Mouse (Mus musculus) stomach, embryonic 16.5 days (tissue): ENCODE results near the gene Epha1. TPM values are rescaled to one million over a fixed set of nuclear protein-coding genes. Genes with fewer than 3 reads are reported as not detected.

Experiments used
- ATAC-seq: fragments of 200-750 bp; cut with Nextera tagmentation; 2 replicates; pipeline ENCODE4 v1.8.0; 2017; ENCODE audit warnings: moderate number of reproducible peaks, moderate TSS enrichment; ENCODE audit not compliant: insufficient read depth, low FRiP score
- H3K27ac ChIP-seq: fragments of 300-500 bp; sonication (generic); 2 replicates; pipeline ENCODE4 v1.5.1; 2014; ENCODE audit warnings: low read length
- H3K27me3 ChIP-seq: fragments of 300-500 bp; sonication (generic); 2 replicates; pipeline ENCODE4 v1.6.1; 2014; ENCODE audit warnings: low read length, control low read depth, mixed read lengths; ENCODE audit not compliant: control insufficient read depth, insufficient read depth
- H3K36me3 ChIP-seq: fragments of 300-500 bp; sonication (generic); 2 replicates; pipeline ENCODE4 v1.6.1; 2014; ENCODE audit warnings: low read length; ENCODE audit not compliant: control insufficient read depth, insufficient read depth
- H3K4me1 ChIP-seq: fragments of 300-500 bp; sonication (generic); 2 replicates; pipeline ENCODE4 v1.6.1; 2014; ENCODE audit warnings: low read length, control low read depth, mixed read lengths; ENCODE audit not compliant: control insufficient read depth, insufficient read depth
- H3K4me2 ChIP-seq: fragments of 300-500 bp; sonication (generic); 2 replicates; pipeline ENCODE4 v1.6.1; 2014; ENCODE audit warnings: low read depth, low read length, mixed read lengths
- H3K4me3 ChIP-seq: fragments of 300-500 bp; sonication (generic); replicated peaks from 2 replicates; pipeline ENCODE4 v1.5.1; 2014; ENCODE audit warnings: mild to moderate bottlenecking, low read length
- H3K9ac ChIP-seq: fragments of 300-500 bp; sonication (generic); 2 replicates; pipeline ENCODE4 v1.6.1; 2014; ENCODE audit warnings: low read length
- H3K9me3 ChIP-seq: fragments of 300-500 bp; sonication (generic); replicated peaks from 2 replicates; pipeline ENCODE4 v1.6.1; 2016; ENCODE audit warnings: low read length, control low read depth; ENCODE audit not compliant: control insufficient read depth
- WGBS: fragments of 180-500 bp; shearing (Covaris S2); extraction: QIAGEN DNeasy Blood & Tissue Kit; methylation state at CpG from one replicate; pipeline ENCODE4 v1.1.7; 2014; 5-methylcytosine and 5-hydroxymethylcytosine counted together
- polyA plus RNA-seq: library from polyadenylated mRNA; unstranded; fragments of >200 nt; fragmentation: Nextera tagmentation; extraction: Ambion mirVana; gene quantifications from 2 replicates; pipeline ENCODE4 v1.2.1, GENCODE M21; 2015

The Epha1 gene
- polyA plus RNA-seq, 1 experiment from 2014 or later: 25.5 TPM

DNA sequence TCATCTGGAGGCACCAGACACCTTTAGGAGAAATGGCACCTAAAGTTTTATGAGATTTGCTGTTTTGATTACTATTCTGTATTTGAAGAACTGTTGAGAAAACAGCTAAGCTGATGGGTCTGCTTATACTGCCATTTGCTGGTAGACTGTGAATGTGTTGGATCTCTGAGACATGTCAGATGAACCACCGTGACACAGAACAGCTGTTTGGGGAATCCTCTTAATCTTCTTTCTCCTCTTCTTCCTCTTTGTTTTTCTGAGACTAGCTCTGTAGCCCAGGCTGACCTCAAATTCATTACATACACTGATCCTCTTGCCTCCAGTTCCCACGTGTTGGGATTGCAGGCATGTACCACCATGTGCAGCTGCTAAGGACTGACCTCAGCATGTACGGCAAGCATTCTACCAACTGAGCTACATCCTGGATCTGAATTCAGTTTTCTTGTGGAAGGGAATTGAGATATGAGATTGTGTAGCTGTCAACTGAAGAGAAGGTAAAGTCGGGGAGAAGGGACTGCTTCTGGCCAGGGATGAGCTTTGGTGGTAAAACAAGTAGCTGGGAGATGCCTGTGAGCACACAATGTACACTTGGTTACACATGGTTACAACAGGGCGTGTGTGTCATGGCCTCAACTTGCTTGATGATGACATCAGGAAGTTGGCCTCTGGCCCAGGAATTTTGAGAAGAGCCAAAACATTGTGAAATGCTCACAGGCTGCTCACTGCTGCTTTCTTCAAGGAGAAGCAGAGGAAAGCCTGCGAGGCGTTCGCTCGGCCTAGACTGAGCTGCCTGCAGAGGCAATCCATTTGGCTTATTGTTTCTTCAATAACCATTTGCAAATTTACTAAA lies 23.1 kb upstream of the Epha1 start:
- Histone ChIP-seq H3K9ac (no peak overlapping the region), H3K4me1 (peaks cover 20% of the 10 kb centered on the region), H3K9me3 (no peaks in the 10 kb centered on the region), H3K27ac (peak overlapping the region; percentile 89), H3K4me3 (no peak overlapping the region), H3K36me3 (no peaks in the 10 kb centered on the region), H3K4me2 (0 out of 2 replicates have a peak overlapping the region, but pooled peaks have one; percentile 9), H3K27me3 (no peaks in the 10 kb centered on the region)
- ATAC-seq: peak; percentile 90
- 31% methylated on average over 9 of the region's 9 CpGs for whole genome bisulfite sequencing

GRCm38 (mm10) chr6:42391796-42392330 lies 18.8 kb upstream of the Epha1 start:
- H3K36me3 ChIP-seq: no peaks in the 10 kb centered on the region
- 32% methylated on average over 2 of the region's 2 CpGs for WGBS
- no peak for ATAC-seq
- H3K4me2 ChIP-seq: no peak overlapping the region
- H3K27me3 ChIP-seq: no peaks in the 10 kb centered on the region
- H3K9me3 ChIP-seq: no peaks in the 10 kb centered on the region
- no peak overlapping the region for H3K27ac ChIP-seq
- peaks cover 12% of the 10 kb centered on the region for H3K4me1 ChIP-seq
- H3K9ac ChIP-seq: no peak overlapping the region
- no peak overlapping the region for H3K4me3 ChIP-seq

GRCm38 (mm10) chr6:42385635-42386034 lies 12.6 kb upstream of the Epha1 start:
- WGBS: 66% methylated on average over 4 of the region's 4 CpGs
- Histone ChIP-seq H3K9ac (no peak overlapping the region), H3K4me2 (no peak overlapping the region), H3K4me1 (peaks cover 8% of the 10 kb centered on the region; the same call in 1 of the 2 replicates), H3K9me3 (no peaks in the 10 kb centered on the region), H3K4me3 (no peak overlapping the region), H3K36me3 (no peaks in the 10 kb centered on the region), H3K27me3 (no peaks in the 10 kb centered on the region), H3K27ac (no peak overlapping the region)
- no peak for ATAC-seq

DNA sequence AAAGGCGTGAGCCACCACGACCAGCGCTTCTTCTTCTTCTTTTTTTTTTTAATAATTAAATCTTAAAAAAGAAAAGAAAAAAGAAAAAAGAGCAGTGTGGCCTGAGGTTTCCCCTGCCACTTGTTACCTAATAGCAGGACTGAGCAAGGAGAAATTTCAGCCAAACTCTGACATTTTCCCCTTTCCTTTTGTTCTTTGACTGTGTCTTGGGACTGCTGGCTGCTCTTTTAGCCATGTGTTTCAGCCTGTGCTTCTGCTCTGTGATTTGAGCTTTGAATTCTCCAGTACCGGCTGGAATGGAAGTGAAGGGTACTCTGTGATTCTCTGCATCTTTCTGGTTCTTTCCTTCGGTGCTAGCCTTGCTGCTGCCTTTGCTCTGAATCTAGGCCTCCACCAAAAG lies 10.3 kb upstream of the Epha1 start:
- Histone ChIP-seq H3K4me2 (no peak overlapping the region), H3K27me3 (no peaks in the 10 kb centered on the region), H3K4me3 (no peak overlapping the region), H3K9ac (no peak overlapping the region), H3K9me3 (no peaks in the 10 kb centered on the region), H3K4me1 (peaks cover 8% of the 10 kb centered on the region; the same call in 1 of the 2 replicates), H3K36me3 (no peaks in the 10 kb centered on the region), H3K27ac (no peak overlapping the region)
- WGBS: 89% methylated on average over 5 of the region's 5 CpGs
- ATAC-seq: no peak

DNA sequence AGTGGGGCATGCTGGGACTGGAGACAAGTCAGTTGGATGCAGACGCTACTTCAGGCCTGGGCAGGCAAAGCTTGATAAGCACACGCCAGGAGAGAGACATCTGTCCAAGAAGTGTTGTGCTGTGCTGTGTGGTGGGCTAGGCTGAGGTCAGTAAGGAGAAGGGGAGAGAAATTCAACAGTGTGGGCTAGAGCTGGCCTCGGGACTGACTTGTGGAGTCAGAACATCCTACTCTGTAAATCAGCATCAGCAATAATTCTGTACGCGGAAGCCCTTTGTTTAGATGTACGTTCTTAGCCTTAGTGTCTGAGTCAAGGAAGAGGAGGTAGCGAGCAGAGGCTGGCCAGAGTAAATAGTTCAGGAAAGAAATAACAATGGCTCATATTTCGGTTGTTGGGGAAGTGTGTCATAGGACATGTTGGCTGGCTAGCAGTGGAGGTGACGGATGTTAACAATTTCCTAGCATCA lies 8.9 kb upstream of the Epha1 start:
- ATAC-seq: peak; percentile 60
- Histone ChIP-seq H3K9me3 (no peaks in the 10 kb centered on the region), H3K36me3 (no peaks in the 10 kb centered on the region), H3K27me3 (no peaks in the 10 kb centered on the region), H3K9ac (peak overlapping the region; percentile 52), H3K4me1 (peaks cover 8% of the 10 kb centered on the region; the same call in 1 of the 2 replicates), H3K4me3 (no peak overlapping the region), H3K27ac (peak overlapping the region; percentile 74), H3K4me2 (peak overlapping the region; percentile 12; the same call in 1 of the 2 replicates)
- 30% methylated on average over 9 of the region's 9 CpGs for WGBS

GRCm38 (mm10) chr6:42381221-42381620 lies 8.2 kb upstream of the Epha1 start:
- no peak for ATAC-seq
- Histone ChIP-seq H3K4me3 (no peak overlapping the region), H3K36me3 (no peaks in the 10 kb centered on the region), H3K4me2 (no peak overlapping the region), H3K4me1 (peaks cover 8% of the 10 kb centered on the region), H3K9me3 (no peaks in the 10 kb centered on the region), H3K27ac (peak overlapping the region; percentile 74; the same call in 1 of the 2 replicates), H3K9ac (no peak overlapping the region), H3K27me3 (no peaks in the 10 kb centered on the region)
- 75% methylated on average over 2 of the region's 2 CpGs for WGBS

GRCm38 (mm10) chr6:42380416-42381144 lies 7.5 kb upstream of the Epha1 start:
- no peak overlapping the region for H3K4me2 ChIP-seq
- no peak overlapping the region for H3K9ac ChIP-seq
- no peak for ATAC-seq
- H3K4me1 ChIP-seq: peaks cover 8% of the 10 kb centered on the region
- WGBS: 28% methylated on average over 8 of the region's 8 CpGs
- H3K4me3 ChIP-seq: no peak overlapping the region
- H3K27me3 ChIP-seq: no peaks in the 10 kb centered on the region
- H3K27ac ChIP-seq: no peak overlapping the region
- no peaks in the 10 kb centered on the region for H3K36me3 ChIP-seq
- no peaks in the 10 kb centered on the region for H3K9me3 ChIP-seq

DNA sequence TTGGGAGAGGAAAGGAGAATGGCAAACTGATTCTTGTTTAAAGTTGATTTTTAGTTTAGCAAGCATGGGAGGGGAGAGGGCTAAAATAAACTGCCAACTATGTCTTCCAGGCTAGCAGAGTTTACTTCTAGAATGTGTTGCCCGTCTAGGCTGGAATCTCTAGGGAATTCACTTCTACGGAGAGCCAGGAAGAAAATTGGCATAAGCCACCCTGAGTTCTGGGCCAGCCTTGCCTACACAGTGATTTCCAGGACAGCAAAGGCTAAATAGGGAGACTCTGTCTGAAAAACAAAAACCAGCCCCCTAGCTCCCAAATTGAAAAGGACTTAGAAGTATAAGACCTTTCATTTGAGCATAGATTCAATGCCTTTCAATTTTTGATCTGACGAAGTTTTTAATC lies 6.5 kb upstream of the Epha1 start:
- WGBS: 56% methylated on average over 3 of the region's 3 CpGs
- Histone ChIP-seq H3K9me3 (no peaks in the 10 kb centered on the region), H3K4me2 (no peak overlapping the region), H3K9ac (no peak overlapping the region), H3K27me3 (no peaks in the 10 kb centered on the region), H3K4me1 (peaks cover 8% of the 10 kb centered on the region), H3K4me3 (no peak overlapping the region), H3K36me3 (no peaks in the 10 kb centered on the region), H3K27ac (0 out of 2 replicates have a peak overlapping the region, but pooled peaks have one; percentile 18)
- no peak for ATAC-seq

GRCm38 (mm10) chr6:42377280-42377679 lies 4.2 kb upstream of the Epha1 start:
- H3K4me3 ChIP-seq: no peak overlapping the region
- H3K27ac ChIP-seq: no peak overlapping the region
- ATAC-seq: no peak
- no peak overlapping the region for H3K4me2 ChIP-seq
- 70% methylated on average over 5 of the region's 5 CpGs for WGBS
- H3K9me3 ChIP-seq: no peaks in the 10 kb centered on the region
- no peak overlapping the region for H3K9ac ChIP-seq
- no peaks in the 10 kb centered on the region for H3K36me3 ChIP-seq
- no peaks in the 10 kb centered on the region for H3K27me3 ChIP-seq
- H3K4me1 ChIP-seq: peaks cover 22% of the 10 kb centered on the region
